Mouse (Mus musculus) bone marrow, adult 2 months (tissue): Measurements from ENCODE around the gene Ppp1r1c. TPM values are rescaled to one million over a fixed set of nuclear protein-coding genes. Genes with fewer than 3 reads are reported as not detected.
"Not testable (repeated sequence)": the region's sequence is repeated elsewhere in the genome, so short reads cannot be mapped to it uniquely, and the experiment has no call there.

Experiments used
- H3K27ac ChIP-seq: fragments of 200-500 bp; 2 replicates; pipeline ENCODE4 v1.5.1; 2012; ENCODE audit warnings: low read depth, mild to moderate bottlenecking, control low read depth, inconsistent platforms, low read length; ENCODE audit not compliant: control insufficient read depth, poor library complexity, insufficient read depth
- H3K4me1 ChIP-seq: fragments of 200-500 bp; 2 replicates; pipeline ENCODE4 v1.6.1; 2011; ENCODE audit warnings: low read length; ENCODE audit not compliant: control insufficient read depth, insufficient read depth
- H3K4me3 ChIP-seq: fragments of 200-500 bp; replicated peaks from 2 replicates; pipeline ENCODE3; 2011; ENCODE audit warnings: mild to moderate bottlenecking, low read depth, low read length, control low read depth; ENCODE audit not compliant: control insufficient read depth
- CTCF ChIP-seq: fragments of 200-500 bp; IDR thresholded peaks from 2 replicates; pipeline ENCODE4 v1.5.1; 2011; ENCODE audit warnings: low read length, control low read depth; ENCODE audit not compliant: control insufficient read depth, insufficient read depth
- POLR2A ChIP-seq: fragments of 200-500 bp; IDR thresholded peaks from 2 replicates; pipeline ENCODE4 v1.6.1; 2011; ENCODE audit warnings: low read depth, mild to moderate bottlenecking, control low read depth, low read length, borderline replicate concordance; ENCODE audit not compliant: control insufficient read depth
- WGBS: fragments of 180-500 bp; shearing (Covaris S2); methylation state at CpG from one replicate; pipeline ENCODE4 v1.1.7; 2018; 5-methylcytosine and 5-hydroxymethylcytosine counted together
- polyA plus RNA-seq: library from polyadenylated mRNA; stranded (reverse); fragments of >200 nt; gene quantifications from 2 replicates; pipeline ENCODE4 v1.2.4, GENCODE M21; 2011; ENCODE audit warnings: low replicate concordance; ENCODE audit not compliant: missing spikeins, insufficient read depth, insufficient read length

The Ppp1r1c gene
- polyA plus RNA-seq, 1 experiment: not detected

DNA sequence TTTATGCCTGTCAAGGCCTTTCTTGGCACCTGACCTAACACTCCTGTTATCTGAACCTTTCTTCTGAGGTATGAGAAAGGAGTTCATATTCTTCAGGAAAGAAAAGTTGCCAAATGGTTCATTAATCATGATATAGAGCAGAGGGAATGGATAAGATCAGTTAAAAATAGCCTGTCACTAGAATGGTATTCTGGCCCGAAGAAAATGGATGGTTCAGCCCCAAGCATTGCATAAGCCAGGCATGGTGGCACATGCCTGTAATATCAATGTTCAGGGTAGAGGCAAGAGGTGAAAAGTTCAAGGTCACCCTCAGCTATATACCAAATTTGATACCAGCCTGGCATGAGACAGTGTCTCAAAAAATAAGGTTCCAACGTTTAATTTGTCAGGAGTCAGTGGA lies 85.6 kb downstream of the Ppp1r1c start:
- WGBS: 73% methylated on average over 2 of the region's 2 CpGs
- TF ChIP-seq POLR2A (no peak), CTCF (no peak)
- H3K27ac ChIP-seq: no peak overlapping the region
- no peak overlapping the region for H3K4me3 ChIP-seq
- no peaks in the 10 kb centered on the region for H3K4me1 ChIP-seq

DNA sequence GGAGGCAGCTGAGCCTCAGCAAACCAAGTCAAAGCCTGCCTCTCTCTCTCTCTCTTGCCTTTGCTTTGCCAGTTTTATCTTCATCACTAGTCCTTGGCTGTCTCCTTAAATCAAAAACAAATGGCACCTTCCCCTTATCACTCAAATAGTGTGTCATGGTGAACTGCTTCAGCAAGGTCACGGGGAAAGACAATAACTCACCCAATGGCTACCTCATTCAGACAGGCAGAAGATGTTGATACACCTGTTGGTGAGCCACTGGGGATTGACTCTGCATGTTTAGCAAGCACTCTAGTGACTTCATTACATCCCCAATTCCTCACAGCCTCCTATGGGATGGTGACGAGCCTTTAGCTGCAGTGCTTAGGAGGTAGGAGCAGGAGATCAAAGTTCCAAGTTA lies 89.9 kb downstream of the Ppp1r1c start:
- Histone ChIP-seq H3K4me1 (no peaks in the 10 kb centered on the region), H3K4me3 (no peak overlapping the region), H3K27ac (no peak overlapping the region)
- 76% methylated on average over 2 of the region's 2 CpGs for WGBS
- TF ChIP-seq CTCF (no peak), POLR2A (no peak)

- H3K4me1 ChIP-seq: no peaks in the 10 kb centered on the region
- H3K4me3 ChIP-seq: no peak overlapping the region
- WGBS: 70% methylated on average over 7 of the region's 7 CpGs
- TF ChIP-seq CTCF (no peak), POLR2A (no peak)
- H3K27ac ChIP-seq: no peak overlapping the region
These were observed 91.0 kb downstream of the Ppp1r1c start for GRCm38 (mm10) chr2:79798627-79799026.

DNA sequence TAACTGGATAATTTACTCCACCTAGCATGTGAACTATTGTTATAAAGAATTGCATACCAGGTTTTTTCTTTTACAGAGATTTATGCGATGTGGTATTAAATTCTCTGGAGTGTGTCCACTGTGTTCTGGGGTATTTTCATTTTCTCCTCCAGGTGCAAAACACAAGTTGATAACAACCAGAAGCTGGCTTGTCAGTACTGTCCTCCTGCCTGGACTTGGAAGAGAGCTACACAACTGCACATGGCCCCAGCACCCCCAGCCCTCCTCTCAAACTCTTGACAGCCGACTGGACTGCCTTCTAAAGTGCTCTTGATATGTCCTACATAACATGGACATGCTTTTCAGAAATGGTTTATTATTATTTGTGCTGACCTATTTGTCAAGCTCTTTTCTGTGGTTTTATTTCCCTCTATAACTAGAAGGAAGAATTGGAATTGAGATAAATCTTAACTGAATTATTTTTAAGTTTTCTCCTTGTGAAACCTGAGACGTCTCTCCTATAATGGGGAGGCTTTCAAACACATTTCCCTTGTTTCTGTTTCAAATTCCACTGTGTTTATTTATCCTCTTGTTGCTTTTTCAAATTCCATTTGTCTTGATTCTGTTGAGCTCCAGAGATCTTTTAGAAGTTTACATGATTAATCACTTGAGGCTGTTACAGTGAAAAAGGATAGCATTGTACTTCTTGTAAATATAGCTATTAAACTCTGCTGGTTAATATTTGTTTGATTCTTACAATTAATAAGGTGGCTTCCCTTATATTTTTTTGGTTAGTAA lies 108.3 kb downstream of the Ppp1r1c start:
- no peaks in the 10 kb centered on the region for H3K4me1 ChIP-seq
- no peak overlapping the region for H3K27ac ChIP-seq
- H3K4me3 ChIP-seq: no peak overlapping the region
- WGBS: 72% methylated on average over 3 of the region's 3 CpGs
- TF ChIP-seq CTCF: no peak
- TF ChIP-seq POLR2A: no peak

DNA sequence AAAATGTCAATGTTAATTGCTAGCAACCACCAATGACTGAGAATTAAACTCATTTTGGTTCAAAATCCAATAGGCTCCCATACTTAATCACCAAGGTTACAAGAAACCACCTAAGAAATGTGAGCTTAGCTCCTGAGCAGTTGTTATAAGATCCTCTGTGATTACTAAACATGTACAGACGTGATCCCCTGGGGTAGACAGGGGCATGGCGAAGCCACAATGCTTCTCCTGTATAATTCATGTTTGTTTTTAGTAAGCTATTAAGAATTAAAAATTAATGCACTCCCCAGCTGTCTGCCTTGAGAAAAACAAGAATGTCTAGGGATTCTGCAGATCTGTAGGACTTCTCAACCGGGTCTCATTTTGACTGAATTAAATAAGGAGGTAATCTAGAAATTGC lies 112.0 kb downstream of the Ppp1r1c start:
- Histone ChIP-seq H3K4me1 (no peaks in the 10 kb centered on the region), H3K4me3 (no peak overlapping the region), H3K27ac (no peak overlapping the region)
- no peak for TF ChIP-seq POLR2A
- TF ChIP-seq CTCF: no peak
- WGBS: 79% methylated on average over 3 of the region's 3 CpGs

GRCm38 (mm10) chr2:79825853-79826252 lies 118.3 kb downstream of the Ppp1r1c start:
- Histone ChIP-seq H3K4me1 (no peaks in the 10 kb centered on the region), H3K27ac (no peak overlapping the region), H3K4me3 (no peak overlapping the region)
- TF ChIP-seq POLR2A: no peak
- TF ChIP-seq CTCF: no peak
- WGBS: 85% methylated on average over 4 of the region's 4 CpGs

DNA sequence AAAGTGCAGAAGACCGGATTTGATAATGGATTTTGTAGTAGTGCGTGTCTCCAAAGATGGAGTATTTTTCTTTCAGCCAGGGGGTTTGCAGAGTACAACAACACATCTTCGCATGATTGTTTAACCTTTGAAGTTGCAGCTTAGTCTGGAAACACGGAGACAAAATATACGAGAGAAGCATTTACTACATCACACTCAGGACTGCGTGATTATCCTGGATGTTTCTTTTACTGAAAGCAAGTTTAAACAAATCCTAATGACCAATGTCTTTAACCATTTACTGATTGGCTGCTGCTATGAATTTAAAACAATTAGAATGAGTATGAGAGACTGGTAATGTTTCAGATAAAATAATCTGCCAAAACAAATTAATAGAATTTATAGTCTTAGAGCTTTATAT lies 131.5 kb downstream of the Ppp1r1c start:
- Histone ChIP-seq H3K27ac (no peak overlapping the region), H3K4me1 (peaks cover 1% of the 10 kb centered on the region), H3K4me3 (no peak overlapping the region)
- TF ChIP-seq CTCF (no peak), POLR2A (no peak)
- whole genome bisulfite sequencing: 89% methylated on average over 6 of the region's 6 CpGs

DNA sequence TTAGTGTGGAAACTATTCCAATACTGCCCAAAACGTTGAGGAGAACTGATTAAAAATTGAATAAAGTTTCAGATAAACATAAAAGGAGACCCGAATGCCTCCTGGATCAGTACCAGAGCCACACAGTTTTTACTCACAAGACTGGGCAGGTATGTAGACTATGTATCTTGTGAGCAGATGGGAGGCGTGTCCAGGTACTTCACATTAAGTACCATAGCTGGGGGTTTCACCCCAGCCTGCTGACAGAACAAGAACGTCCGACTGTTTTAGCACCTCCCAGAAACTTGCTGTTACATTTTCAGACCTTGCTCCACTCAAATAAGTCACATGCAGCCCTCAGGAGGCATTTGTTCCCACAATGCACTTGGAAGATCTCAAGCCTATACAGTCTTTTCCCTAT lies 131.9 kb downstream of the Ppp1r1c start:
- no peak for TF ChIP-seq POLR2A
- no peak for TF ChIP-seq CTCF
- no peak overlapping the region for H3K27ac ChIP-seq
- 65% methylated on average over 5 of the region's 5 CpGs for WGBS
- peaks cover 1% of the 10 kb centered on the region for H3K4me1 ChIP-seq
- H3K4me3 ChIP-seq: no peak overlapping the region

GRCm38 (mm10) chr2:79847396-79847795 lies 139.8 kb downstream of the Ppp1r1c start:
- H3K4me1 ChIP-seq, H3K4me3 ChIP-seq, H3K27ac ChIP-seq: not testable (repeated sequence)
- 76% methylated on average over 13 of the region's 13 CpGs for WGBS
